In genomic region chr17:32951441-32951840, GRCm38 (mm10) we compare ENCODE assay signal across 9 mouse cellular contexts. TPM values are rescaled to one million over a fixed set of nuclear protein-coding genes. Genes with fewer than 3 reads are reported as not detected.
A peak's percentile ranks its signal among the peaks of the same experiment; 100 is the strongest.
DNase-seq lines count a peak whose midpoint lies in the region; ATAC-seq lines count a peak whose summit lies in the region.
"Had no signal": no experiment of that assay in that cellular context is flagged by ENCODE, and none has a peak within 500 bp of the region (broad histone marks: within the 10 kb centered on the region; RNA-seq: fewer than 3 reads in every experiment).

No protein-coding gene starts in this region.

- no peaks in the 10 kb centered on the region for H3K27me3 ChIP-seq in lung, embryonic 15.5 days
- H3K27me3 ChIP-seq: limb, embryonic 15.5 days had no signal

- H3K4me1 ChIP-seq in lung, embryonic 15.5 days = peaks cover 13% of the 10 kb centered on the region

- no peaks in the 10 kb centered on the region for H3K9me3 ChIP-seq in lung, embryonic 15.5 days
- H3K9me3 ChIP-seq: limb, embryonic 15.5 days had no signal

- intact Hi-C loops in gastrocnemius, postnatal 36 days (cut with DNase I) = loop anchor here (10.0 kb wide), 1 partner anchor 317 kb away; no protein-coding TSS in a partner anchor

- no peak overlapping the region for H3K9ac ChIP-seq in lung, embryonic 15.5 days
- H3K9ac ChIP-seq: limb, embryonic 15.5 days had no signal

- no peak overlapping the region for H3K4me2 ChIP-seq in lung, embryonic 15.5 days
- H3K4me2 ChIP-seq: limb, embryonic 15.5 days had no signal

- ATAC-seq in lung, embryonic 15.5 days (ENCODE audit: borderline replicate concordance, extremely low read depth, low FRiP score, low TSS enrichment) = 0 out of 2 replicates have a peak, but pooled peaks have one; percentile 4

- H3K27ac ChIP-seq in lung, embryonic 15.5 days = no peak overlapping the region
- H3K27ac ChIP-seq: limb, embryonic 15.5 days had no signal

- no peaks in the 10 kb centered on the region for H3K36me3 ChIP-seq in lung, embryonic 15.5 days
- H3K36me3 ChIP-seq: limb, embryonic 15.5 days had no signal

- peak; percentile 91 for DNase-seq in CD4-positive, CD25-positive, alpha-beta regulatory T cell, adult 2 months (ENCODE audit: low read depth, low spot score)
- DNase-seq in WW6 (ENCODE audit: low read depth, low spot score) = peak; percentile 90
- DNase-seq in cerebellum, postnatal 25 days = peak; percentile 82 to 94
- peak; percentile 70 to 80 for DNase-seq in gastrocnemius, postnatal 36 days
- peak; percentile 77 to 92 for DNase-seq in layer of hippocampus, adult 18-20 months (ENCODE audit: low spot score in 2 of 2)
- peak; percentile 81 for DNase-seq in right cerebral cortex, adult 18-20 months
- peak; percentile 57 to 72 for DNase-seq in urinary bladder, adult 18-20 months (ENCODE audit: low spot score in 2 of 2)

- WGBS in lung, embryonic 15.5 days = 29% methylated on average over 16 of the region's 16 CpGs

- H3K4me3 ChIP-seq in lung, embryonic 15.5 days = no peak overlapping the region
- H3K4me3 ChIP-seq: limb, embryonic 15.5 days had no signal

RNA-seq across cellular contexts. Expression of gene Cyp4f13, which starts 4.2 kb away (rescaled TPM):
- 10 to 100 TPM in 1 of 2 experiments, 1 to 10 TPM in 1; 8.6 to 10.8 TPM for total RNA-seq in gastrocnemius, postnatal 36 days (2021)
- total RNA-seq in layer of hippocampus, adult 18-20 months (2021) = 10 to 100 TPM; 20.9 to 23.1 TPM
- 10.7 and 11.4 TPM in 2 replicates for polyA plus RNA-seq in lung, embryonic 15.5 days (2015; fragmentation: Nextera tagmentation; extraction: Ambion mirVana)

RNA-seq across cellular contexts. Expression of gene Zfp472, which starts 14.2 kb away (rescaled TPM):
- 1 to 10 TPM; 1.3 to 1.5 TPM for total RNA-seq in gastrocnemius, postnatal 36 days (2021)
- 1 to 10 TPM; 5.1 to 6.2 TPM for total RNA-seq in layer of hippocampus, adult 18-20 months (2021)
- polyA plus RNA-seq in lung, embryonic 15.5 days (2015; fragmentation: Nextera tagmentation; extraction: Ambion mirVana) = 10.8 and 12.6 TPM in 2 replicates

RNA-seq across cellular contexts. Expression of gene Cyp4f14, which starts 34.3 kb away (rescaled TPM):
- under 1 TPM in 1 of 2 experiments, not detected in 1; 0.27 TPM for total RNA-seq in gastrocnemius, postnatal 36 days (2021)
- 1 to 10 TPM; 4.3 to 5.5 TPM for total RNA-seq in layer of hippocampus, adult 18-20 months (2021)
- not detected in 2 replicates for polyA plus RNA-seq in lung, embryonic 15.5 days (2015; fragmentation: Nextera tagmentation; extraction: Ambion mirVana)
- polyA plus RNA-seq: limb, embryonic 15.5 days had no signal

RNA-seq across cellular contexts. Expression of gene Zfp952, which starts 41.5 kb away (rescaled TPM):
- total RNA-seq in gastrocnemius, postnatal 36 days (2021) = 1 to 10 TPM; 3.1 to 5.4 TPM
- total RNA-seq in layer of hippocampus, adult 18-20 months (2021) = 10 to 100 TPM; 17.0 to 19.3 TPM
- 11.4 and 11.8 TPM in 2 replicates for polyA plus RNA-seq in lung, embryonic 15.5 days (2015; fragmentation: Nextera tagmentation; extraction: Ambion mirVana)

RNA-seq across cellular contexts. Expression of gene Zfp870, which starts 60.0 kb away (rescaled TPM):
- total RNA-seq in gastrocnemius, postnatal 36 days (2021) = 1 to 10 TPM; 3.8 to 6.8 TPM
- 10 to 100 TPM in 1 of 2 experiments, 1 to 10 TPM in 1; 9.9 to 11.1 TPM for total RNA-seq in layer of hippocampus, adult 18-20 months (2021)
- 7.5 and 8.2 TPM in 2 replicates for polyA plus RNA-seq in lung, embryonic 15.5 days (2015; fragmentation: Nextera tagmentation; extraction: Ambion mirVana)

Comparison
In these comparisons a context has a peak if more than half of its experiments do, and no peak if none do; other contexts are left out.
1. RNA of gene Cyp4f14, which starts 34.3 kb away (total RNA-seq): 4.3 to 5.5 TPM in layer of hippocampus, adult 18-20 months; 0.27 TPM in gastrocnemius, postnatal 36 days; every median in the first group is over 4 times any median in the second.
2. Peak in every context shown above with its lines, with median percentiles within 50 percentile points of each other: DNase-seq.